Comparison of ENCODE assay signal across 8 mouse cellular contexts in the genomic region with DNA sequence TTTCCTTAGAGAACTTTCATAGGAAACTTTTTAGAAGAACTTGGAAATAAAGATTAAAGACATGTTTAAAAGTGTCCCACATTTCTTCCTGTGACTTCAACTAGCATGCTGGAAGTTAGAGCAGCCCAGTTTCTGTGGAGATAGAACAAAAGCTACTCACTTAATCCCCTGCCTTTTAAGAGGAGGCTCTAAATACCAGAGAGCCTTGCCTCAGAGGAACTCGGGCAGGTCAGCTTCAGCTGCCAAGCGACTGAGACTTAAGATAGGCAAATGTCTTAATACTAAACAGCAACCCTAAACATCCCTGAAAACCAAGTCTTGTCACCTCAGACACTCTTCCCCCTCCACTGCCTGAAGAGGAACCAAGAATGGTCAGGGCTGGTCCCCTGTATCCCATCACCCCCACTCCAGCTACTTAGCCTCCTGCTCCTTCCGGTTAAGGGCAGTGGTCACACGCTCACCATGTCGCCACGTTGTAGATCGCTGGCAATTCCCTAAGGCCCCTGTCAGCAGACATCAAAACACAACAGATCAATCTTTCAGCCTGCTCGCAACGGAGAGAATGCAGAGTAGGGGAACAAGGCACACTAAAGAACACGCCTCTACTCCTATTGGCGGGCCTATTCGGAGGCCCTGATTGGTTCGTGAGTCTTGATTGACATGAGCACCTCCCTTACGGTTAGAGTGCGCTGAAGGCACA. TPM values are rescaled to one million over a fixed set of nuclear protein-coding genes. Genes with fewer than 3 reads are reported as not detected.
DNase-seq lines count a peak whose midpoint lies in the region; ATAC-seq lines count a peak whose summit lies in the region.
"Not testable (repeated sequence)": the region's sequence is repeated elsewhere in the genome, so short reads cannot be mapped to it uniquely, and the experiment has no call there.

A gene (minus strand): TSS at position 606 of the 700 bp plus-strand sequence.

- H3K9me3 ChIP-seq in hindbrain, embryonic 15.5 days = not testable (repeated sequence)

- peak within 1 kb of the TSS; percentile 58 for H3K4me3 ChIP-seq in hindbrain, embryonic 15.5 days

- not testable (repeated sequence) for H3K27me3 ChIP-seq in hindbrain, embryonic 15.5 days

- 1% methylated on average over 15 of the region's 15 CpGs for WGBS in hindbrain, embryonic 15.5 days

- peak; percentile 100 for ATAC-seq in activated CD4-positive, CD25-positive, alpha-beta regulatory T cell, adult 4 months
- ATAC-seq in common myeloid progenitor, adult 5-6 weeks (replicated peaks; ENCODE audit: low read depth, poor library complexity, severe bottlenecking) = peak; percentile 100
- ATAC-seq in hindbrain, embryonic 15.5 days (ENCODE audit: low FRiP score, low read depth) = peak; percentile 100

- peak within 1 kb of the TSS; percentile 67 for H3K4me2 ChIP-seq in hindbrain, embryonic 15.5 days

- H3K4me1 ChIP-seq in hindbrain, embryonic 15.5 days (replicated peaks) = not testable (repeated sequence)

- DNase-seq in gastrocnemius, adult 18-20 months (ENCODE audit: low spot score) = peak; percentile 76
- DNase-seq in left cerebral cortex, adult 11 months (ENCODE audit: low spot score) = peak; percentile 72
- DNase-seq in lung, postnatal 36 days = peak; percentile 92
- peak; percentile 88 for DNase-seq in retina, embryonic 14.5 days (ENCODE audit: low spot score)
- DNase-seq in thymus, postnatal 36 days = peak; percentile 82 to 86

- peak within 1 kb of the TSS; percentile 34; the same call in 1 of the 2 replicates for H3K27ac ChIP-seq in hindbrain, embryonic 15.5 days (replicated peaks)

- H3K9ac ChIP-seq in hindbrain, embryonic 15.5 days = peak within 1 kb of the TSS; percentile 60

- H3K36me3 ChIP-seq in hindbrain, embryonic 15.5 days = not testable (repeated sequence)

RNA-seq across cellular contexts. Expression of the gene that starts here (rescaled TPM):
- 1 to 10 TPM; 3.9 to 8.3 TPM for polyA plus RNA-seq in activated CD4-positive, CD25-positive, alpha-beta regulatory T cell, adult 4 months (2017; shearing (Covaris generic))
- total RNA-seq in common myeloid progenitor, adult 5-6 weeks (2017) = 8.9 and 18.6 TPM in 2 replicates
- total RNA-seq in gastrocnemius, adult 18-20 months (2021) = 1 to 10 TPM in 1 of 2 experiments, under 1 TPM in 1; 0.64 to 1.8 TPM
- 6.9 and 7.5 TPM in 2 replicates for polyA plus RNA-seq in hindbrain, embryonic 15.5 days (2015; fragmentation: Nextera tagmentation; extraction: Ambion mirVana)

Comparison
In these comparisons a context has a peak if more than half of its experiments do, and no peak if none do; other contexts are left out.
1. Peak in every context shown above with its lines: DNase-seq, ATAC-seq, H3K4me3 ChIP-seq and H3K27ac ChIP-seq.